Mouse (Mus musculus) embryonic fibroblast, embryonic 13.5 days (primary cell): ENCODE data around the gene Rere.

Source experiments
- CTCF ChIP-seq: IDR thresholded peaks from 2 replicates; pipeline ENCODE4 v1.5.1; 2011; ENCODE audit warnings: mild to moderate bottlenecking, control low read depth, low read length, moderate library complexity, borderline replicate concordance; ENCODE audit not compliant: insufficient read depth
- POLR2A ChIP-seq: IDR thresholded peaks from 2 replicates; pipeline ENCODE4 v1.6.1; 2011; ENCODE audit warnings: low read depth, mild to moderate bottlenecking, control low read depth, low read length, moderate library complexity

- no peak for TF ChIP-seq CTCF
- no peak for TF ChIP-seq POLR2A
Observed at GRCm38 (mm10) chr4:150438621-150439020, 157.2 kb downstream of the Rere start.
